Mouse (Mus musculus) thymus, adult 2 months (tissue): ENCODE measurements around the gene Jup. TPM values are rescaled to one million over a fixed set of nuclear protein-coding genes. Genes with fewer than 3 reads are reported as not detected.
"Not testable (repeated sequence)": the region's sequence is repeated elsewhere in the genome, so short reads cannot be mapped to it uniquely, and the experiment has no call there.

Source experiments
- DNase-seq: peaks from one replicate; pipeline ENCODE4 v3.0.0; 2021
- H3K27ac ChIP-seq: fragments of 200-500 bp; 2 replicates; pipeline ENCODE4 v1.5.1; 2012; ENCODE audit warnings: low read length, control low read depth; ENCODE audit not compliant: control insufficient read depth, insufficient read depth
- H3K27me3 ChIP-seq: fragments of 200-500 bp; 2 replicates; pipeline ENCODE4 v1.6.1; 2012; ENCODE audit warnings: mild to moderate bottlenecking, low read length, moderate library complexity, mixed read lengths; ENCODE audit not compliant: control insufficient read depth, insufficient read depth
- H3K36me3 ChIP-seq: fragments of 200-500 bp; 2 replicates; pipeline ENCODE4 v1.6.1; 2012; ENCODE audit warnings: mild to moderate bottlenecking, low read length, moderate library complexity; ENCODE audit not compliant: control insufficient read depth, insufficient read depth
- H3K4me1 ChIP-seq: fragments of 200-500 bp; replicated peaks from 2 replicates; pipeline ENCODE4 v1.6.1; 2012; ENCODE audit warnings: low read length; ENCODE audit not compliant: control insufficient read depth, insufficient read depth
- H3K4me3 ChIP-seq: fragments of 200-500 bp; 2 replicates; pipeline ENCODE4 v1.5.1; 2012; ENCODE audit warnings: mild to moderate bottlenecking, low read length, control low read depth, moderate library complexity; ENCODE audit not compliant: control insufficient read depth, insufficient read depth
- CTCF ChIP-seq: fragments of 200-500 bp; IDR thresholded peaks from 2 replicates; pipeline ENCODE4 v1.5.1; 2012; ENCODE audit warnings: mild to moderate bottlenecking, control low read depth, low read length, moderate library complexity, borderline replicate concordance; ENCODE audit not compliant: control insufficient read depth, poor library complexity, insufficient read depth; ENCODE audit errors: extremely low read depth
- POLR2A ChIP-seq: fragments of 200-500 bp; IDR thresholded peaks from 2 replicates; pipeline ENCODE4 v1.6.1; 2012; ENCODE audit warnings: mild to moderate bottlenecking, low read length, control low read depth, moderate library complexity; ENCODE audit not compliant: control insufficient read depth, poor library complexity, insufficient read depth; ENCODE audit errors: extremely low read depth
- WGBS: fragments of 180-500 bp; shearing (Covaris S2); methylation state at CpG from one replicate; pipeline ENCODE4 v1.1.7; 2018; 5-methylcytosine and 5-hydroxymethylcytosine counted together
- polyA plus RNA-seq: library from polyadenylated mRNA; depleted of rRNA; stranded (reverse); fragments of >200 nt; gene quantifications from 2 replicates; pipeline ENCODE4 v1.2.3, GENCODE M21; 2012

Gene Jup
- polyA plus RNA-seq, 1 experiment: 221 TPM

DNA sequence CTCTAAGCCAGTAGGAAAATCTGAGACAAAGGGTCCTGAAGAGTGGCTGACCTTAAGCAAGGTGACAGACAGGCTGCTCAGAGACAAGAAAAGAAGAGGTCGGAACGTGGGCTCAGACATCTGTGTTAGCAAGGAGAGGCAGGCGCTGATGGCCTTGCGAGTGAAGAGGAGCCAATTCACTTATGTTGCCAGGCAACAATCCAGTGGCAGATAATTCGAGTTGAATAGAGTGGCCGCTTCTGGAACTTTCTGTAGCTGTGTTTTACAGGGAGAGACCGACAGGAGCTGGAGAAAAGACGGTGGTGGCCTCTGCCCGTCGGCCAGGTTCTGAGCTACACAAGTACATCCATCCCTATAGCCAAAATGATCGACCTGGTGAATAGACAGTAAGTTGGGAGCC, 70.2 kb downstream of the Jup start:
- no peaks in the 10 kb centered on the region for H3K27me3 ChIP-seq
- no peaks in the 10 kb centered on the region for H3K4me1 ChIP-seq
- H3K4me3 ChIP-seq: no peak overlapping the region
- no peak overlapping the region for H3K27ac ChIP-seq
- no peak for DNase-seq
- peaks cover 5% of the 10 kb centered on the region for H3K36me3 ChIP-seq
- WGBS: 95% methylated on average over 11 of the region's 11 CpGs
- TF ChIP-seq POLR2A (no peak), CTCF (no peak)

DNA sequence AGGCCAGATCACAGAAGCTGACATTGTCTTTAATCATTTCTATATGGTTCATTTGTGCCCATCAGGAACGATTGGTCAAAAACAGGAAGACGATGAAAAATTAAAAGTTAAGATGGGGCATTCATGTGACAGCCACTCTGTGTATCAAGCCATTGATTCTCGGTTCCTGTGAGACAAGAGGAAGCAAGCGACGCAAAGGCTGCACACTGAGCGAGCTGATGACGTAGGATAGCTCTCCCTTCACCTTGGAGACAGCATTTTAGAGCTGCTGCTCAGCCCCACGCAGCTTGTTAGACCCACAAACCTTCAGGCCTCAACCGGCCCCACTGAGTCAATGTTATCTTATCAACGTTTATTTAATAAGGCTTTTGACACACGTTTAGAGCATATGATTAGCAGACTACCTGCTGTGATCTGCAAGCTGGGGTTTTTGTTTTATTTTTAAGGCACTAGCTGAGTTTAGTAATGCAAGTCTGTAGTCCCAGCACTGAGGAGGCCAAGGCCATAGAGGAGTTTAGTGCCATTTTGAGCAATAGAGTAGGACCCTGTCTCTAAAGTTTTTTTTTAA, 72.4 kb downstream of the Jup start:
- H3K27ac ChIP-seq: no peak overlapping the region
- DNase-seq: no peak
- H3K36me3 ChIP-seq: peaks cover 20% of the 10 kb centered on the region
- no peaks in the 10 kb centered on the region for H3K27me3 ChIP-seq
- TF ChIP-seq CTCF (no peak), POLR2A (no peak)
- H3K4me1 ChIP-seq: no peaks in the 10 kb centered on the region
- WGBS: 95% methylated on average over 11 of the region's 11 CpGs
- no peak overlapping the region for H3K4me3 ChIP-seq

- 24% methylated on average over 3 of the region's 3 CpGs for WGBS
- Histone ChIP-seq H3K27ac (no peak overlapping the region), H3K36me3 (peaks cover 20% of the 10 kb centered on the region), H3K4me3 (no peak overlapping the region), H3K27me3 (no peaks in the 10 kb centered on the region), H3K4me1 (peaks cover 2% of the 10 kb centered on the region)
- TF ChIP-seq POLR2A (no peak), CTCF (no peak)
- peak; percentile 58 for DNase-seq
Observed at GRCm38 (mm10) chr11:100323578-100323977, 74.0 kb downstream of the Jup start.

DNA sequence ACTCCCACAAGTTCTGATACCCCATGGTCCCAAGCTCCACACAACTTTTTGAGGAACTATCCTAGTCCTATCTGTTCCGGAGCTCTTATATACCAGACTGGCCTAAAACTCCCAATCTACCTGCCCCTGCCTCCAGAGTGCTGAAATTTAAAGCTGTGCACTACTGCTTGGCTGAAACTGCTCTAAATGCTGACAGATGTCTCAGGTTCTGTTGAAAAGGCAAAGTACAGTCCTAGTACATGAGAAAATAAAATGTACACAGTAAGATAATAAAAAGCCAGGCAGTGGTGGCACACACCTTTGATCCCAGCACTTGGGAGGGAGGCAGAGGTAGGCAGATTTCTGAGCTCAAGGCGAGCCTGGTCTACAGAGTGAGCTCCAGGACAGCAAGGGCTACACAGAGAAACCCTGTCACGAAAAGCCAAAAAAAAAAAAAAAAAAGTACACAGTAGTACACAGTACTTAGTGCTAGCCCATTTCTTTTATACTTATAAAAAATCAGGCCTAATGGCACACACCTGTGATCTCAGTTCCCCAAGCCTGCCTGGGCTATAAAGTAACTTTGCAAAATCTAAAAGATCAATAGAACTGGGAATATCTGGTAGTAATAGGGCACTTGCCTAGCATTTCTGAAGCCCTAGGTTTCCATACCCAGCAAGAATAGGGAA, 74.8 kb downstream of the Jup start:
- 87% methylated on average over 3 of the region's 3 CpGs for WGBS
- no peak overlapping the region for H3K4me3 ChIP-seq
- H3K27me3 ChIP-seq: no peaks in the 10 kb centered on the region
- H3K36me3 ChIP-seq: peaks cover 20% of the 10 kb centered on the region
- TF ChIP-seq CTCF (no peak), POLR2A (no peak)
- H3K4me1 ChIP-seq: peaks cover 2% of the 10 kb centered on the region
- no peak for DNase-seq
- H3K27ac ChIP-seq: no peak overlapping the region

DNA sequence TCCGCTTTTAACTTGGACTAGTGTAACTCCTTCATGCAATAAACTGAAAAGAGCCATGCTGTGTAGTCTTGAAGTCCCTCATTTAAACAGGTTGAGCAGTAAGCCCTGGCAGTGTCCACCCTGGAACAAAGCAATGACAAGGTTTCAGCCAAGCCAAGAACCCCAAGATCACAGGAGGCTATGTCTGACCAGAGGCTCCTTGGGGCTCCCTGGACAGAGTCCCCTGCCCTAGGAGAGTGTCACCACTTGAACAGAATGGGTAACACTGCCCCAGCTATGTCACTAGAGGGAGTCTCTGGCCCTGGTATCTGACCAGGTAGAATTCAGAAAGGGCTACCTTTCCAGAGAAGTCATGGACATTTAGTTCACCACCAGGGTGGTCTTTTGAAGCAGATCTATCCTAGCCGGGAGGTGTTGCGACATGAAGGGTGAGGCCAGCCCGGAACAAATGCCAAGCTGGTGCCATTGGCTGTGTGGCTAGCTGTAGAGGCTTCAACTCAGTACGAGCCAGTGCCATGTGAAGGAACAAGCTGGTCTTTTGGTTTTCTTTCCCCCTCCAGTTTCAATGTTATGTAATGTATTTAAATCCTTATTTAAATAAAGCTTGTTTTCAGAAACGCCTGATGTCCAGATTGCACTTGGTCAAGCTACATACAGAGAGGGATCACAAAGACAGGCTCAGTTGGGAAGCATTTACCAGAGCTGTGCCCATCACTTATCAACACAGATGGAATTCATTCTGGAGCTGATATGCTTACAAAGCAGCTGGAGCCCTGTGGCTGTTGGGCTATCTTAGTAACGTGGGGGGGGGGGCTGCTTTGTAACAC, 75.9 kb downstream of the Jup start:
- H3K36me3 ChIP-seq: peaks cover 20% of the 10 kb centered on the region
- H3K4me1 ChIP-seq, DNase-seq, H3K27me3 ChIP-seq, H3K4me3 ChIP-seq, H3K27ac ChIP-seq: not testable (repeated sequence)
- whole genome bisulfite sequencing: 92% methylated on average over 7 of the region's 7 CpGs

DNA sequence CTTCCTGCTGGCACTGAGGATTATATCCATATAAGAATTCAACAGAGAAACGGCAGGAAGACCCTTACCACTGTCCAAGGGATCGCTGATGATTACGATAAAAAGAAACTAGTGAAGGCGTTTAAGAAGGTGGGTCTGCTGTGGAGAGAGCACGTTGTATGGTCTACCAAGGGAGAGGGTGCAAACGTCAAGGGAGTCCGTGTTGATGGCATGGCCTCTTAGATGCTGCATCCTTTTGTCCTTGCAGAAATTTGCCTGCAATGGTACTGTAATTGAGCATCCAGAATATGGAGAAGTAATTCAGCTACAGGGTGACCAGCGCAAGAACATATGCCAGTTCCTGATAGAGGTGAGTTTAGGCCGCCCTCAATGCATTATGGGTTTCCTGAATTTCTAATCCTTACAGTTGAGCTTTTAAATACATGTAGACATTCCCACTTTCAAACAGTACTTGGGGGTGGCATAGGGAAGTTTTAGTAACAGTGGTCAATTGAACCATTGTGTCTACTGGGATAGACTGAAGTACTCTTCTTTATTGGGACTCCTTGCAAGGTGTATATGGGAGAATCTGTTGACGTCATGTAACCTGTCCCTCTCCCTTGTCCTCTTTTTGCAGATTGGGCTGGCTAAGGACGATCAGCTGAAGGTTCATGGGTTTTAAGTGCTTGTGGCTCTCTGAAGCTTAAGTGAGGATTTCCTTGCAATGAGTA, 76.7 kb downstream of the Jup start:
- H3K27me3 ChIP-seq, H3K27ac ChIP-seq, DNase-seq, H3K4me1 ChIP-seq: not testable (repeated sequence)
- Histone ChIP-seq H3K36me3 (peaks cover 20% of the 10 kb centered on the region), H3K4me3 (peak overlapping the region; percentile 56)
- 18% methylated on average over 11 of the region's 11 CpGs for WGBS
